Mouse (Mus musculus) stomach, postnatal 0 days (tissue): ENCODE data around the gene Gm20671.

ENCODE experiments used
- CTCF ChIP-seq: IDR thresholded peaks from 2 replicates; pipeline ENCODE4 v1.5.1; 2016; ENCODE audit warnings: antibody characterized with exemption, low read depth, mild to moderate bottlenecking, moderate library complexity
- EP300 ChIP-seq: optimal IDR thresholded peaks from 2 replicates; pipeline ENCODE3; 2016; ENCODE audit warnings: antibody characterized with exemption

DNA sequence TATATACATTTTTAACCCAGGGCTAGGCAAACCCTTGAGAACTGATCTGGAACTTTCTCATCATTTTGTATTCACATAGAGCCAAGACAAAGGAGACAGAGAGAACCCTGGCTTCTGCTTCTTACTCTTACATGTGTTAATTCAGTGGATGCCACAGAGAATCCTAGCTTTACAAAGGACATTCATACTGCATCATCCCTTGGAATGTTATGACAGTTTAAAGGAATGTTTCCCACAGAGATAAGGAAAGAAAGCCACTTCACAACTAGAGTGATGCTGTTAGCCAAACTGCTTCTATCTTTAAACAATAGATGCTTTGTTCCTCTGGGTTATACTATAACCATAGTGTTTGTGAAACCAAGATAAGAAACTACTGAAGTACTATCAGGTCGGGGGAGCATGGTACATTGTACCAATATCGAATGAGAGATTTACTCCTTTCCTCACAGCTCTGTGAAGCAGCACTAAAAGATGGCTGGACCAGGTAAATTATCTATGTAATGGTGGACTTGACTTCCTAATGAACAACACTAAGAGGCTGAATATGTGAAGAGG is 120.6 kb downstream of the Gm20671 start:
- TF ChIP-seq CTCF (no peak), EP300 (no peak)
